In the genomic region with DNA sequence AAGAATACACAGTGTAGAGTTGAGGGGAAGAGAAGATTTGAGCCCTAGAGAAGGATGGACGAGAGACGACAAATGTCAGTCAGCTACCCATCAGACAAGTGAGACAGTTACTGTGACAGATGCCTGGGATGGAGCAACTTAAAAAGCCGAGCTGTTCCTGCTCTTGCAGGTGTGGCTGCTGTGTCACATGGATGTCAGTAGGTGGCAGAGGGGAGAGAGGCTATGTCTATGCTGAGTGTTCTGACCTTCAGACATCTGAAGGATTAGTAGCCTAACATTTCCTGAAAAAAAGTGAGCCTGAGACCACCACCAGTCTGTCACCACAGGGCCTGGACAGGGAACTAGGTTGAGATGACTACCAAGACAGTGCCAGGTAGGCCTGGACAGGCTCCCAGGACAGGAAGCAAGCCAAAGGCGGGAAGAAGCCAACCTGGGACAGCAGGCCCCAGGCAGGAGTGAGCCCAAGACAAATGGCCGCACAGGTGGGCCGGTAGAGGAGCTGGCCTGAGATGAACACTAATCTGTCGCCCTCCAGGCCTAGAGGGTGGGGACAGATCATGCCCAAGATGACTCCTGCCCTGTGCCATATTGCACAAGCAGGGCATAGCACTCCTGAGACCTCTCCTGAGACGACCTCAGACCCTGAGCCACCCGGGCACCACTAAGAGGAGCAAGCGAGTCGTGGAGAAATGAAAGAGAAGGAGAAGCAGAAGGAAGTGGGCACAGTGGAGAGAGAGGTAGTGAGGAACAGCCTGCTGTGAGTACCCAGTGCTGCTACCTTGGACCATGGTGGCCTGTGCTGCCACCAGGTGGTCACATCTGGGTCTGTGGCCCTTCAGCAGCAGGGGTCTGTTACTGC, we compare ENCODE assay signal across 8 mouse cellular contexts. TPM values are rescaled to one million over a fixed set of nuclear protein-coding genes. Genes with fewer than 3 reads are reported as not detected.
DNase-seq lines count a peak whose midpoint lies in the region; ATAC-seq and TF ChIP-seq lines count a peak whose summit lies in the region.

No protein-coding gene starts in this region.

- peak; percentile 74 for TF ChIP-seq CTCF in intestine, postnatal 0 days (IDR thresholded peaks at IDR 0.05; ENCODE audit: low read depth)

- ATAC-seq in intestine, postnatal 0 days, result peak; percentile 36

- no peak overlapping the region for H3K4me2 ChIP-seq in intestine, postnatal 0 days (replicated peaks; ENCODE audit: low read depth)

- H3K9me3 ChIP-seq in heart, embryonic 10.5 days, result no peaks in the 10 kb centered on the region
- H3K9me3 ChIP-seq in intestine, postnatal 0 days (ENCODE audit: control insufficient read depth), result no peaks in the 10 kb centered on the region

- 78% methylated on average over 11 of the region's 11 CpGs for WGBS in heart, embryonic 10.5 days
- 76% methylated on average over 11 of the region's 11 CpGs for WGBS in intestine, postnatal 0 days

- no peak overlapping the region for H3K4me3 ChIP-seq in heart, embryonic 10.5 days
- no peak overlapping the region for H3K4me3 ChIP-seq in intestine, postnatal 0 days (ENCODE audit: low read depth, low read length)

- peaks cover 17% of the 10 kb centered on the region for H3K4me1 ChIP-seq in heart, embryonic 10.5 days
- no peaks in the 10 kb centered on the region for H3K4me1 ChIP-seq in intestine, postnatal 0 days (replicated peaks; ENCODE audit: control insufficient read depth, insufficient read depth, low read length)

- H3K9ac ChIP-seq in intestine, postnatal 0 days (ENCODE audit: low read depth, low read length), result no peak overlapping the region

- H3K27me3 ChIP-seq in heart, embryonic 10.5 days (ENCODE audit: insufficient read depth, poor library complexity, severe bottlenecking), result peaks cover 10% of the 10 kb centered on the region
- no peaks in the 10 kb centered on the region for H3K27me3 ChIP-seq in intestine, postnatal 0 days (replicated peaks; ENCODE audit: control insufficient read depth, insufficient read depth, low read length)

- no peak for DNase-seq in heart, embryonic 10.5 days (ENCODE audit: low spot score)
- DNase-seq in heart, adult 18-20 months, result no peak
- peak; percentile 63 for DNase-seq in MEL-GATA-1-ER (ENCODE audit: extremely low read depth, low read depth)
- DNase-seq in embryo, embryonic 11 days, result peak; percentile 46
- peak; percentile 60 to 71 for DNase-seq in spleen, postnatal 10 days (ENCODE audit: low spot score in 2 of 2)
- no peak for DNase-seq in urinary bladder, postnatal 4 days (ENCODE audit: low spot score in 2 of 2)
- no peak for DNase-seq in urinary bladder, postnatal 14 days (ENCODE audit: low spot score)

- peak overlapping the region; percentile 83 for H3K27ac ChIP-seq in heart, embryonic 10.5 days
- H3K27ac ChIP-seq in intestine, postnatal 0 days (ENCODE audit: low read depth, low read length), result no peak overlapping the region

- H3K36me3 ChIP-seq in heart, embryonic 10.5 days, result no peaks in the 10 kb centered on the region
- H3K36me3 ChIP-seq in intestine, postnatal 0 days (ENCODE audit: control insufficient read depth, insufficient read depth), result no peaks in the 10 kb centered on the region

RNA-seq across cellular contexts. Expression of gene Asb17, which starts 12.8 kb away (rescaled TPM):
- 1.0 and 2.0 TPM in 2 replicates for polyA plus RNA-seq in heart, embryonic 10.5 days (2016; fragmentation: Nextera tagmentation; extraction: Ambion mirVana)
- total RNA-seq in heart, adult 18-20 months (2021), result not detected
- not detected in 2 replicates for polyA plus RNA-seq in intestine, postnatal 0 days (2015; fragmentation: Nextera tagmentation; extraction: Ambion mirVana)

Comparison
In these comparisons a context has a peak if more than half of its experiments do, and no peak if none do; other contexts are left out.
1. DNase-seq: peak in MEL-GATA-1-ER (single experiment), embryo, embryonic 11 days (single experiment) and spleen, postnatal 10 days (2 of 2); none in heart, embryonic 10.5 days (single experiment), heart, adult 18-20 months (0 of 2), urinary bladder, postnatal 4 days (0 of 2) and urinary bladder, postnatal 14 days (single experiment).